Mouse (Mus musculus) c-Kit-positive CD71-negative TER-119-negative erythroid progenitor cells, embryonic 14.5 days (primary cell): ENCODE results near the gene Serpinb9g.
"Not testable (repeated sequence)": the region's sequence is repeated elsewhere in the genome, so short reads cannot be mapped to it uniquely, and the experiment has no call there.

Experiments
- DNase-seq: peaks from one replicate; pipeline ENCODE4 v3.0.0-alpha.2; 2013; ENCODE audit warnings: low read depth

The Serpinb9g gene

GRCm38 (mm10) chr13:33484490-33484889 lies at the start of gene Serpinb9g:
TSS of gene Serpinb9g (plus strand) at chr13:33484790.
- not testable (repeated sequence) for DNase-seq

DNA sequence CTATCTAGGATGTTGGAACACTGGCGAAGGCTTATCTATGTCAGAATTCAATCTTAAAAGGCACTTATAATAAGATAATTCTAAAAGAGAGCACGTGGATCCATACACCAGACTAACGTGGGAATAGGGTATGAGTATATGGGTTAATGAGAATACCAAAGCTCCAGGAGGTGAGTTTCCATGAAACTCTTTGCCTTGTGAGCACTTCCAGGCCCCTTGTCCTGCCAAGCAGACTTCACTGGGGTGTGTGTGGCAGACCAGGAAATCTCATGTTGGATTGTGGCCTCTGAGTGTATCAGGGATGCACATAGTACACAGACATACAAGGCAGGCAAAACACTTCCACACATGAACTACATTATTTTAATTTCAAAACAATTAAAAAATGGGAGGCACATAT lies 718 bp upstream of the Serpinb9g start:
- not testable (repeated sequence) for DNase-seq

DNA sequence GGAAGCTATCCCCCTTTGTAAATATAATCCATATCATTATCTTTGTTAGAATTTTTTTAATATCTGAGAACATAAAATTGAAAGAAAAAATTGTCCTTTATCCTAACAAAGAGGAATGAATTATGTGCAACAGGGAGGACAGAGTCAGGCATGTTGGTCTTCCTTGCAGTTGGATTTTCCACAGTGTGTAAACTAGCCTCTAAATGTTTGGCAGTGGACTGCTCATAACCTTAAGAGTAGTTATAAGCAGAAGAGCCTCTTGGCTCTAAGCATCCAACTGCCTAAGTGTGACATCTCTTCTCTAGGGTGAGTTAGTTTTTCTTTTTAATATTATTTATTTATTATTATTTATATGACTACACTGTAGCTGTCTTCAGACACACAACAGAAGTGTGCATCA lies 40.0 kb downstream of the Serpinb9g start:
- DNase-seq, result no peak

DNA sequence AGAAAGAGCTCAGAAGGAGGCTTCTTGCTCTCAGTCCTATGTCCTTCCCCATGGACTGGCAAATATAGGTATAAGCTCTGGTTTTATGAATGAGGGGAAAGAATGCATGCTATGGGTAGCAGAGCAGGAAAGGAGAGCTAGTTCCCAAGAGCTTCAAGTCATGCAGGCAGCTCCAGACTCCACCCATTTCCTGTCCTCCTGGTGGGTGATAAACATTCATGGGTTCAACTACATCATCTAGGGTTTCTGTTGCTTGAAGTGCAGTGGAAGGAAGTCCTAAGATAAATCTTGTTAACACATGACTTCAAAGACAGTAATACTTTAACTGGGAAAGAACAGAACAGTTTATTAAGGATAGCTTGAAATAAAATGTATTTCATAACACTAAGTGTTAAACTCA lies 48.2 kb downstream of the Serpinb9g start:
- no peak for DNase-seq
